Mouse (Mus musculus) cerebellum, adult 2 months (tissue): ENCODE data around the gene Psat1.

ENCODE experiments used
- CTCF ChIP-seq: fragments of 200-500 bp; IDR thresholded peaks from 2 replicates; pipeline ENCODE4 v1.5.1; 2011; ENCODE audit warnings: low read depth, mild to moderate bottlenecking, control low read depth, low read length, moderate library complexity, borderline replicate concordance; ENCODE audit not compliant: insufficient read depth
- POLR2A ChIP-seq: fragments of 200-500 bp; IDR thresholded peaks from 2 replicates; pipeline ENCODE4 v1.6.1; 2011; ENCODE audit warnings: low read length, control low read depth, borderline replicate concordance; ENCODE audit not compliant: insufficient read depth

DNA sequence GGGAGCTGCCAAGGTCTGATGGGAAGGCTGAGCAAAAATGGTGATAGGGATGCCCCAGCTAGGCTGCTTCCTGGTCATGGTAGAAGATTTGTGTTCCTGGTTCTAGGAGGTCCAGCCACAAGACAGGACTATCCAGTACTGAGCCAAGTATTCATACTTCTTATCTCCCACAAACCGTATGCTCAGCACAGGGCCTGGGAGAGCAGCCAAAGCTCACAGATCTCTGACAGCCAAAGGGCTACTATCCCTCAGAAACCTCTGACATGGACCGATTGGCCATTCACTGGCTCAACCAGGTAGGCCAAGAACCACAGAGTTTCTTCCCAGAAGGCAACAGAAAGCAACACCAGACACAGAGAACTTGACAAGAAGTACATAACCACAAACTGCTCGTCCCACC, 36.1 kb downstream of the Psat1 start:
- TF ChIP-seq POLR2A = no peak
- TF ChIP-seq CTCF = no peak
